Mouse (Mus musculus): ENCODE data around the gene Lgals9.

GRCm38 (mm10) chr11:78985505-78985904 lies 759 bp upstream of the Lgals9 start:
- TF ChIP-seq CTCF (IDR thresholded peaks at IDR 0.05; ENCODE audit: low read depth, low read length): no peak
- no peak for TF ChIP-seq POLR2A (IDR thresholded peaks at IDR 0.05; ENCODE audit: extremely low read depth, insufficient read depth, low read length)
